Mouse (Mus musculus) thymus, adult 18-20 months (tissue): ENCODE results near the gene Ush1c.

Source experiments
- DNase-seq, 2 experiments: peaks; one replicate each; pipeline ENCODE4 v3.0.0; 2022; ENCODE audit warnings: mixed read lengths in 2 of 2

The Ush1c gene

DNA sequence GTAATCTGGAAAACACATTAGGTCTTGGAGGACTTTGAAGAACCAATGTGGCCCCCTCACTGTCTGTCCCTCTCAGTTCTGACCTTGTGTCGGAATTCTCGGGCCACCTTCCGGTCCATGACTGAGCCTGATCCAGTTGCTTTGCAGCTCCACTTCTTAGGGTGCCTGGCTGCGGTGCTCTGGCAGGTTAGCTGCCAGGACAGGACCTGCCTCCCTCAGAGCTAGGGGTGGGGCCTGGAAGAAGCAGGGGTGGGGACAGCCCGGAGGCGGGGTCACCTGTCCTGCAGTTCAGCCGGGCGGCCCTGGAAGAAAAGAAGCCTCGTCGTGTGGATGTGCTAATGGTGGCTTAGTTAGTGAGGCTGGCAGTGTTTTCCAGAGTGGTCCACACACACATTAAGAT, at the start of gene Ush1c:
Gene Ush1c (minus strand): TSS at position 158 of the 400 bp plus-strand sequence.
- DNase-seq = no peak

DNA sequence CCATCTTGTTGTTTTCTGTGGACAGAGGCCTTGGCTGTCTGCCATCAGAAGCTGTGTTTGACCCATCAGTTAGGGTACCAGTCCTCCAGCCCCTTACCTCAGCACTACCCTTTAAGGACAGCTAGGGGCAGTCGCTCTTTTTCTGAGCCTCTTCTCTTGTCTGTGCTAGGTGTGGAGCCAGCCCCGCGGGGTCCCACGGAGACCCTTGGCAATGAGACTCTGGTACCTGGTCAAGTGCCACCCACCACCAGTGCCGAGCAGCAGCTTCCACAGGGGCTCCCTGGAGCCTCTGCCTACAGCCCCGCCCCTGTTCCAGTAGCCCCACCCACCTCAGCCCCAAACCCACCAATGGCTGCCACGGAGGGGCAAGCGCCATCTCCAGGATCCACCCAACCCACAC, 48.7 kb upstream of the Ush1c start:
- no peak for DNase-seq

DNA sequence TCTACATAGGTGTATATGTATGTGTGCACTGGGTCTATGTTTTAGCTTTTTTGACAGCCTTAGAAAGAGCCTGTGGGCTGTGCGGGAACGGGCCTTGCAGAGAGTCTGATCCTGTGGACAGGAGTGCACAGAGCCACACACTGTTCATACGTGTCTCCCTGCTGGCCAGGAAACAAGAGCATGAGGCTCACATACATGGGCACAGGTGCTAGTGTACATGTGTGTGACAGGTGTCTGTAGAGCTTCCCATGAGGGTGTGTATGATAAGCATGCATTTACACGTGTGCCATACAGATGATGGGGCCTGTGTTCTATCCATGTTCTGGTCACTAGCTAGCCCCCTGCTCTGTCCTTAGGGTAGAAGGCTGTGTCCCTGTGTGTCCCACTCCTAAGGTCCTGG, 48.1 kb upstream of the Ush1c start:
- no peak for DNase-seq

DNA sequence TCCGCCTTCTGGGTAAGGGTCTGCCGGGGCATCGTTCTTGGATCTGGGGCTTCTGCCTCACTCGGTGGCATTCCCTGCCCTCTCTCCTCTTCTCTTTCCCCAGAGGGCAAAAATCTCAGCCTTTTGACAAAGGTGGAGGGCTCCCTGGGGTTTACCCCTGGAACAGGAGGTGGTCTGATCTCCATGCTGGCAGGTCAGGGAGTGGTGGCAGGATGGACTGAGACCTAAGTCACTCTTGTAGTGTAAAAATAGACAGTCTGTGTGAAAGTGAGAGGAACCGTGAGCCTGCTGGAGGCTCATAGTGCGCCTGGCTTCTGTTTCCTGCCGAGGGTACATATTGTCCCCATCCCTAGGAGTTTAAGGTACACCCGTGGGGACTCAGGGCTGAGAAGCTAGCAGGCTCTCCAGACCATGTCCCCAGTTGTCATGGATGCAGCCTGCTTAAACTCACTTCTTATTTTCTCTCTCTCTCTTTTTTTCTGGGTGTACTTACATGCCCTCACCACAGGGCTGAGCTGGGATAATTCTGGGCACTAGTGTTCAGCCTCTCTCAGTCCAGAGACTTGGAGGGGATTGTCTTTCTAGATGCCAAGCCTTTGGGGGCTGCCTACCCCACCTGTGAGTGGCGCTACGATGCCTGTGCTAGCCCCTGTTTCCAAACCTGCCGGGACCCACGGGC, 47.0 kb upstream of the Ush1c start:
- no peak for DNase-seq

DNA sequence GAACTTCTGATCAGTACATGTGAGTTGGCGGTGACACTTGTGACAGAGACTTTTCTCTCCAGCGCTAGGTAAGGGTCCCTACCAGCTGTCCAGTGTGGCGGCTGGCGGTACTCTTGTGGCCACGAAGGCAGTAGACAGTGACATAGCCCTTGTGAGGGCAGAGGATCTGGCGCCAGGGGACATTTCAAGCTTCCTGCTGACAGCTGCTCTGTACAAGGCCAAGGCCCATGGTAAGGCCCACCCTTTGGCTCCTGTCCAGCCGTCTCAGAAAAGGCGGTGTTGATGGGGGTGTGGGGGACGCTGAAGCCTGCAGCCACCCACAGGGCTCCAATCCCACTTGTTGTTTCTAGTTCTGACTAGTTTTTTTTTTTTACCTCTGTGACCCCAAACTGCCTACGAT, 45.4 kb upstream of the Ush1c start:
- DNase-seq = no peak

DNA sequence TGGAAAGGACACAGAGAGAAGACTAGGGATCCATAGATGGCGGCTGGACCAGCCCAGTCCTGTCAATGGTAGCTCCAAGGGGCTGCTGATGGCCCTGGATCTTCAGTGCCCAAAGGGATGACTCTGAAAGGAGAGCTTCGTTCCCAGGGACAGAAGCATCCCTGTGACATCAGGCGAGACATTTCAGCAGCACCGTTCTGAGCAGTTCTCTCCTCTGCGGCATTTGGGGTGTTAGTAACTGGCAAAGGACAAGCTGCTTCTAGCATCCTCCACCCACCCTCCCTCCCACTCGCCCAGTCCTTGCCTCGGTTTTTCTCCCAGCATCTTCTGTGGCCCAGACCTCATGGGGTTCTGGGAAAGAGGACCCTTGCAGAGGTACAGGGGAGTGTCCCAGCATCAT, 44.0 kb upstream of the Ush1c start:
- DNase-seq = no peak

DNA sequence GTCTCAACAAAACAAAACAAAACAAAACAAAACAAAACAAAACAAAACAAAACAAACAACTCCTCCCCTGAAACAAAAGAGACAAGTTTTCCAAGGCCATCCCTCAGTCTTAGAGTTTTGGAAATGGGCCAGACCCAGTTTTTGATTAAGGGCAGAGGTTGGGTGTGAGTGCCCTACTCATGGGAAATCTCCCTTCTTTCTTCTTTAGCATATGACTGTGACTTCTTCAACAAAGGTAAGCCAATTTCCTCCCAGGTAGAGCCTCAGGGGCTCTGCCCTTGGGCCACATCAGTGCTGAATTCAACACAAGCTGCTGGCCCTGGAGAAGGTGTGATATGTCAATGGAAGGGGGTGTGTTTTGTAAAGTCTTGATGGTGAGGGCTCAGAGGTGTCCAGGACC, 42.6 kb upstream of the Ush1c start:
- DNase-seq = no peak

DNA sequence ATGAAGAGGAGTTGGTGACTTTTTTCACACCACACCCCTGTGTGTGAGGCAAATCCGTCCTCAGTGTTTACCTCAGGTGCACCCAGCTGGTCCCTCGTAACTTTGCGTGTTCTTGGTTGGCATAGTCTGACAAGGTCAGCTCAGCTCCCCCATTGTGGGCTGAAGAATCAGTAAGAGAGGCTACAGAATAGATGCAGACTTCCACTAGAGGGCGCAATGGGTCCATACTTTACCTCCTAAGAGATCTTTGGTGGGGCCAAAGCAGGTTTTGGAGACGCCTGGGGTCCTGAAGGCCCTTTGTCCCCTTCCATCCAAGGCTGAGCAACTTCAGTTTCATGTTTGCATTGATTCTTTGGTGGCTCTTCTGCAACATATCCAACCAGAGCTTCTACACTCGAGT, 41.6 kb upstream of the Ush1c start:
- no peak for DNase-seq

DNA sequence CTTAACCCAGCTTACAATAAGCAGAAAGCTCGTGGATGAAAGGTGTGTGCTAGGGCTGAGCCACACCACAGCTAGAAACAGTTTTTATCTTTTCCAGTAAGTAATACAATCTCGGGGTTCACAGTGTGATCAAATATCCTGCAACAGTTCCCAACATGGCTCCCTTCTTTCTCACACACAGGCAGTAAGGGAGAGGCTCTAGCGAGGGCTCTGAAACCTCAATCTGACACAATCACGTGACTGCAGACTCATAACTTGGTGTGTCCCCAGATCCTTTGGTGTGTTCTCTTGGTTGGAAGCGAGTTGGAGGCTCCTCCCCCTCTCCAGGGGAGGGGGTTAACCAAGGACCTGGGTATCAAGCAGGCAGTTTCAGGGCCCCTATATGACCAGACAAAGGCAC, 37.9 kb upstream of the Ush1c start:
- DNase-seq = no peak

DNA sequence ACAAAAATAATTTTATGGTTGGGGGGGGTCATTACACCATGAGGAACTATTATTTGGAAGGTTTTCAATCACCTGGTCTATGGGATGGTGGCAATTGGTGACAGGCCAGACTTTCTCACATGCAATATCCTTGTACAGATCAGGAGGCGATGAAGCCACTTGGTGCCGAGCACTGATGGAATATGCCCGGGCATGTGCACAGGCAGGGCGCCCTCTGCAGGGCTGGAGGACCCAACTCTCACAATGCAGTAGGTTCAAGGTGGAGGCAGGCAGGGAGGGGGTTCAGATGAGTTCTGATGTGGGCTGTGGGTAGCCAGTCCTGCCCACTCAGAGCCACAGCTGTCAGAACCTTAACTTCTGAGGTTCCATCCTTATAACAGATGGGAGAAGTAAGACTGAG, 13.5 kb upstream of the Ush1c start:
- DNase-seq = no peak

DNA sequence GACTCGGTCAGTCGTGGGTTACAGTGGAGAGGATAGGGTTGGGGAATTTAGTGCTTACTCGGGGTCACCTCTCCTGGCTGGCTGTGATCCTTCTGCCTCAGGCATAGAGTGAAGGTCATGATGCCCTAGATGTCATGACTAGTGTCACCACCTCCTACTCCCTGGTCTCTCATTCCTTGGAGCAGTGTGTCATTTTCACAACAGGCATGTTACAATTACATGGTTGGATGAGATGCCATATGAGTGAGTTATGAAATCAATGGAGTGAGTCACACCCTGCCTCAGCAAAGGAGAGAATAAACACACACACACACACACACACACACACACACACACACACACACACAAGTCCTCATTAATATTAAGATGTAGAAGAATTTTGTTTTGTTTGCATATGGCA, 9.3 kb upstream of the Ush1c start:
- DNase-seq = no peak

DNA sequence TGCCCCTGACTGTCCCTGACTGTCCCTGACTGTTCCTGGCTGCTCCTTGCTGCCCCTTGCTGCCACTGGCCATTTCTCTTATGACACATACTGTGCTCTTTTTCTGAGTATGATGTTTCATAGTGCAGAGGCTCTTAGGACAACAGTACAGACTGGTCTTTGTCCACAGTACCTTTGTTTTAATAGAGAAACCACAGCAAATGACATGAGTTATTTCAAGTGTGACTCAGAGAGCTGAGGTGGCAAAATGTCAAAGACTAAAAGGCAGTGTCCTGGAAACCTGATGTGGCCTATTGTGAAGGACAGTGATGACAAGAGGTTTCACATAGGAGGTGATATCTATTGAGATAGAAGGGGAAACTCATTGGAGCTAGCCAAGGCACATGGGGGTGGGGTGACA, 8.6 kb upstream of the Ush1c start:
- no peak for DNase-seq

DNA sequence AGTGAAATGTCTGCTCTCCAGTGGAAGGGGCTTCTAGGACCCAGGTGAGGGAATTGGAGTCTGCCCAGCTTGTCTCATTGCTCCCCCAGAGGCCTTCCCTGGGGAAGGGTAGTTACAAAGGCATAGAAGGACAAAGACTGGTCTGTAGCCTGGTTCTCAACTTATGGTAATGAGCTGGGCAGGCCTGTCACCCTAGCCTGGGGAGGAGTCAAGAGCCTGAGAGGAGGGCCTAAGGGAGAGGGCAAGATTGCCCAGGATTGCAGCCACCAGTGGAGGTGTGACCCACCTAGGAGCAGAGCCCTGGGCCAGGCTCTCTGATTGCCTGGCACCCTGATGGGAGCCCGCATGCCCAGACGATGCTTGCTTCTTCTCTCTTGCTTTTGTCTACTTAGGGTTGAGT, 2.4 kb upstream of the Ush1c start, which contains the start of gene Otog:
Gene Otog (plus strand): TSS at position 292 of the 400 bp plus-strand sequence.
- DNase-seq = no peak

DNA sequence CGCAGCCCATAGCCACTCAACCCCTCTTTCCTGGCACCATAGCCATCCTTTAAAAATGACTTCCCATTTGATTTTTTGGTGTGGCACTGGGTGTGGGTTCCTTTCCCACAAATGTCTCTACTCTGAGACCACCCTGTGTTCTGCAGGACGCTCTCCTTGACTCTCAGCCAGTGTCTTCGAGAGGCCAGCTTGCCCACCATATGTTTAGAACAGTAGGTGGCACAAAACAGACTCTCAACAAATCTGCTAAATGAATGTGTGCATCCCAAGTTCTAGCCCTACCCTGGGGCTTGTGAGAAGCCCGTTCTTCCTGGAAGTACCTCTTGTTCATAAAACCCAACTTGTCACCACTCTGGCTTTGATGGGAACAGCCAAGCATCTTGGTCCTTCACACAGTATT, 1.8 kb upstream of the Ush1c start:
- no peak for DNase-seq

DNA sequence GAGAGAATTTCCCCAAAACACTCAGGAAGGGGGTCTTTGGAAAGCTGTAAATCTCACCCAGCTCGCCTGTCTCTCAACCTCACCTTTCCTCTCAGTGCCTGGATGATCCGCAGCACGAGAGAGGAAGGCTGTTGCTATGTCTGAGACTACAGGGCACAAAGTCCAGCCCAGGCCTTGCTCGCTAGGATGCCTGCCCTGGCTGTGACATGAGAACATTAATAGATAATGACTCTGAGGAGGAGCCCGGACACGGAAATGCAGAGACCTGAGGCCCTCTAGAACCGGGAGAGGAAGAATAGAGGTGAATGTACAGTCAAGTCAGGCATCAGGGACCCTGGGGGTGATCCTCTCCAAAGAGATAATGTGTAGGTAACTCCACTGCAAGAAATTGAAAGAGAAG, 1.1 kb downstream of the Ush1c start:
- DNase-seq = no peak

DNA sequence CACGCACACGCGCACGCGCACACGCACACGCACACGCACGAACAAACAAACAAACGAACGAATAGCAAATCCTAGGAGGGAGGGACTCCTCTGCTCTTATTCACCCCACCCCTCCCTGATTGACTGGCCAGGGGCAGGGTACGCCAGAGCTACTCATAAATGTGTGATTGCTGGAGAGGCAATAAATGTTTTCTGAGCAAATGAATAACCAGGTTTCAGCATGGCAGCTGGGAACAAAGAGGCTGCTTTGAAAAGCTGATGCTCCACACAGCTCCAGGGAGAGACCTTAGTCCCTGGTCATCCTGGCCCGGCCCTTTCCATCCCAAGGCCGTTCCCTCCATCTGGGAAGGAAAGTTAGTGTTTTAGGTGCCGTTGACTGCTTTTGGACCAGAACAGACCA, 1.9 kb downstream of the Ush1c start:
- DNase-seq = no peak

DNA sequence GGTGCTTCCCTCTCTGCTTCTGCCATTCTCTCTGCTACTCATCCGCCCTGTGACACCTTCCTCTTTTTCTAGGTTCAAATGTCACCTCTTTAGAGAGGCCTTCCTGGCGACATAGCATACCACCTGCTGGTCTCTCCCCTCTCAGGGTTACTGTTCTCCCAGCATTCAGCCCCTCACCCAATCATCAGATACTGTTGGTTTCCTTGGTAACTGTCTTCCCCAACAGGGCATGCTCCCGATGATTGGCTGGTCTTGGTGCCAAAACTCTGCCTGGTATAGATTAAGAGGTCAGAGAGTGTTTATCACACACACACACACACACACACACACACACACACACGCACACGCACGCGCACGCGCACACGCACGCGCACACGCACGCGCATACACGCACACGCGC, 2.4 kb downstream of the Ush1c start:
- no peak for DNase-seq

DNA sequence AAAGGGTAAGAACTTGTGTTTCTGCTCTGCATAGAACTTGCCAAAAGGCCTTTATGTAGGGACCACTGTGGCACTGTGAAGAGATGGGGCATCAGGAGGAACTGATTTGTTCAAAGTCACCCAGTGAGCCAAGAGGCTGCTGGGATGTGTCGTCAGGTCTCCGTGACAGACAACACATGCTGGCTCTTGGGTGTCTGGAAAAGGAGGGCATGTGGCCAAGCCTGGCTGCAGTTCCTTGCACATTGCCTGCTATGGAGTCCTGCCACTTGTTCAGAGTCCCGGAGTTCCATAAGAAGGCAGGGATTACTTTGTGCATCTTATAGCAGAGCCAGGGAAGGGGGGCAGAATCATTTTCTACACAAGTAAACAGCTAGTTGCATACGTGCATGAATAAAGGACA, 11.4 kb downstream of the Ush1c start:
- DNase-seq = no peak

DNA sequence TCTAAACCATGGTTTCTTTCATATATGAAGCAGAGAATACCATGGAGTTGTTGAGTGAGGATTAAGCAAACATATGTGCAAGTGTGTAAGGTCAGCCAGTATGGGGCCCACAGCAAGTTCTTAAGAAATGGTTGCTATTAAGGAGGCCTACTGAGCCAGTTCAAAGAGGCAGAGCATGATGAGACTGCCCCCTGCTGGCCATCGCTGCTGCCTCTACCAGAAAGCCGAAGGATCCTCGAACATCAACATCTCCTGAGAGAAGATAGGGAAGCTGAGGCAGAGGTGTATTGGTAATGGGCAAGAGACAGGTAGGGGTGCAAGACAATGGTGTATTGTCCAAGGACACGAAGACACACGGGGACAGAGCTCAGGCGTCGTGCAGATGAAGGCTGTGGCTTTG, 12.1 kb downstream of the Ush1c start:
- no peak for DNase-seq

DNA sequence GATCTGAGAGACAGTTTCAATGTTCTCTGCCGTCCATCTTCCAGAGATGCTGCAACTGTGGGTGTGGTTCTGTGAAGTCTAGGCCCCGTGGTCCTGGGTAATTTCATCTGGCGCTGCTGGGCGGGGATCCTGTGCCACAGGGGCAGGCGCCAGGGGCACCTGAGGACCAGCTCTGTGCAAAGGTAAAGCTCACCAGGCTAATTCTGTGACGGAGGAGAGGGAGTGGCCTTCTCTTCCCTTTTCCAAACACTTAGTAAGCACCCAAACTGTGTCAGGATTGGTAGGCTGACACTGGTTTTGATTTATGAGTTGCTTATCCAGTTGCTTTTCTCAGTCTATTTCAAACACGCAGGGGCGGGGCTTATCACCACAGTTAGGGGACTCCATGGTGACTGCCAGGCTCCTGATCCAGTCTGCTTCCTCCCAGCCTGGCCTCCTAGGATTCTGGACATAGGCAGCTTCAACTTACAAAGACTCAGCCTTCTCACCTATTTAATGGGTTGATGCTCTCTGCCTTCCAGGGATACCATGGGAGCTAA, 17.6 kb downstream of the Ush1c start:
- DNase-seq = no peak

DNA sequence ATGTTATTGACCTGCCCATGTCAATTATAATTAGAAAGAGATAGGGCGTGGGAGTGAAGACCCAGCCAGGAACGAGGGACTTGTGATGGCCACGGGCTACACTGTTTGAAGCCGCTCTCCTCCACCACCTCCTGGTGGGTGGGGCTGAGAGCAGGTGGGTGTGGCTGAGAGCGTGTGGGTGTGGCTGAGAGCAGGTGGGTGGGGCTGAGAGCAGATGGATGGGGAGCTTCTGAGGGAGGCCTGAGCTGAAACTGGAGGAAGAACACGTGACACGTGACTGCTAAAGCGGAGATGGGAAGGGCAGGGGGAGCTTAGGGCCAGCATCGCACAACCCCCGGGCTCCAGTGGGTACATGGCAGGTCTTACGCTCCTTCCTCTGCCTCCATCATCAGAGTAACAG, 19.9 kb downstream of the Ush1c start:
- DNase-seq = no peak

DNA sequence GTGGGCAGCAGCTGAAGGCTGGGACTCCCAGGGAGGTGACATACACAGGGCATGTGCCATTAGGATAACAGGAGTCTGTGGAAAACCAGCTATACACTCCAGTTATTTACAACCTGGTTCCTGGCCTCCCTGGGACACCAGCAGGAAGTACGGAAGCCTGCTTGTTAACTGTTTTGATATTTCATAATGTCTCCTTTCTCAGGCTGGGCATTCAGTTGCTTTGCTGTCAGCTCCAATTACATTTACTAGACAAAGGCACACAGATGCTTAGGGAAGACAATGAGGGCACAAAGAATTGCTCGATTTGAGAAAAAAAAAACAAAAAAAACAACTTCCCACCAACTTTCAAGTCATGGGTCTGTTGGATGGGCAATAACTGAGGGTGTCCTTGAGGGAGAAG, 21.8 kb downstream of the Ush1c start:
- no peak for DNase-seq

DNA sequence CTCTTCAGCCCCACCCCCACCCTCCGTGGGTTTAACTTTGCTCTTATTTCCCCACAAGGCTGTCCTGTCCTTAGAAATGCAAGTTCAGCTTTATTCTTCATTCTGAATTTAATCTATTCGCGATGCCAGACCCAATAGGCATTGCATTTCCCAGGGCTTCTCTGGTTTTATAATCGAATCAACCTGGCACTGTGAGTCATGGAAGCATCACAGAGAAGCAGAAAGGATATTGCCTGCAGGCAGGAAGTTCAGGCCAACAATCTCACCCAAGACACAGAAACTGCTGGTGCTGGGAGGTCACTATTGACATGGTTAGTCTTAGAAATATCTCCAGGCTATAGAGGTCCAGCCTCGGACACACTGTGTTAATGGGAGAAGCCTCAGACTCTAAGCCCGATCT, 28.0 kb downstream of the Ush1c start:
- no peak for DNase-seq

DNA sequence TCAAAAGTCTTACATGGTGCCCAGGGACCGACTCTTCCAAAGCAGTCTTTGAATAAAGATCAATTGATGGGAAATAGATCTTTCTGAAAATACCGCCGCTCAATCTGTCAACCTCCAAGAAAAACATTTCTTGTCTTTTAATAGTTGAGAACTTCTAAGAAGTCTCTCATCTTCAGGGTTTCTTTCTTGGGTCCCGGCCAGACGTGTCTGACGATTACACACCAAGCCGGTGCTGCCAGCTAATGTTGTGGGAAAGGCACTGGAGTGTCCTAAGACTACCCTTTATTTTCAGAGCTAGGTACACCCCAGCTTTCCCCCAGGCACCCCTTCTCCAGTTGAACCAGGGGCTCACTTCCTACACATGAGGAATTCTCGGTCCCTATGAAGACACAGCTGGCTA, 30.2 kb downstream of the Ush1c start:
- no peak for DNase-seq

DNA sequence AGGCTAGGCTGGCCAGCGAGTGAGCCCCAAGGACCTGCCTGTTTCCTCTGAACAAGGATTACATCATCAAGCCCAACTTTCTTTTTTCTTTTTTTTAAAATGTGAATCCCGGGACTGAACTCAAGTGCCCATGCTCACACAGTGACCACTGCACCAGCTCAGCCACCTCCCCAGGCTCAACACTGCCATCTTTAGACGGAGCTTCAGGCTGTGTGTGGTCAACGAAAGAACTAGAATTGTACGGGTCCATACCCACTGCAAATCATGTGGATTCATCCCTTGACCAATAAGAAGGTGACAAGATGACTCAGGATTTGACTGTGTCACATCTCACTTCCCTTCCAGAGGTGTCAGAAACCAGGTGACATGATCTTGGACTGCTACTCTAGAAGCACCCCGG, 33.5 kb downstream of the Ush1c start:
- no peak for DNase-seq
